Mouse (Mus musculus): ENCODE data around the gene Gm28038. TPM values are rescaled to one million over a fixed set of nuclear protein-coding genes. Genes with fewer than 3 reads are reported as not detected.

Gm28038 gene
- polyA plus RNA-seq, 1 experiment from 2014 or later: not detected

- H3K36me3 ChIP-seq (replicated peaks): peaks cover 98% of the 10 kb centered on the region
- H3K27ac ChIP-seq (replicated peaks): no peak overlapping the region
- 98% methylated on average over 2 of the region's 2 CpGs for WGBS
- H3K4me1 ChIP-seq: no peaks in the 10 kb centered on the region
- H3K4me3 ChIP-seq: no peak overlapping the region
- DNase-seq (ENCODE audit: low spot score): no peak
- H3K9me3 ChIP-seq: no peaks in the 10 kb centered on the region
- H3K27me3 ChIP-seq (replicated peaks; ENCODE audit: low read depth, poor library complexity, severe bottlenecking): no peaks in the 10 kb centered on the region
These were observed 30.6 kb downstream of the Gm28038 start for GRCm38 (mm10) chr2:30311481-30311880.

DNA sequence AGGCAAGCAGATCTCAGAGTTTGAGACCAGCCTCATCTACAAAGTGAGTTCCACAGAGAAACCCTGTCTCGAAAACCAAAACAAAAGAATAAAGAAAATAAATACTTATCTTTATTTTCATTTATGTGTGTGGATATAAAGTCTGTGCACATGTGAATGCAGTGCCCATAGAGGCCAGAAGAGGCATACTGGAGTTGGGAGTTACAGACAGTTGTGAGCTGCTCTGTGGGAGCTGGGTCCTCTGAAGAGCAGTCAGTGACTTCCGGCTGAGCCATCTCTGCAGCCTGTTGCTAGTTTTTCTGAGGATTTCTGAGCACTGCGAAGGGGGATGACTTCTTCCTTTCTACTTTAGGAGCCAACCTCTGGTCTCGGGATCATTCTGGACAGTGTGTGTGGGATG is 35.3 kb downstream of the Gm28038 start:
- Histone ChIP-seq H3K4me1 (no peaks in the 10 kb centered on the region), H3K36me3 (replicated peaks) (peaks cover 98% of the 10 kb centered on the region), H3K4me3 (no peak overlapping the region), H3K27me3 (replicated peaks; ENCODE audit: low read depth, poor library complexity, severe bottlenecking) (no peaks in the 10 kb centered on the region), H3K9me3 (no peaks in the 10 kb centered on the region), H3K27ac (replicated peaks) (no peak overlapping the region)
- 94% methylated on average over 4 of the region's 4 CpGs for WGBS
- no peak for DNase-seq (ENCODE audit: low spot score)

GRCm38 (mm10) chr2:30316955-30317354 is 36.1 kb downstream of the Gm28038 start:
- Histone ChIP-seq H3K4me1 (no peaks in the 10 kb centered on the region), H3K4me3 (no peak overlapping the region), H3K36me3 (replicated peaks) (peaks cover 100% of the 10 kb centered on the region), H3K27ac (replicated peaks) (no peak overlapping the region), H3K27me3 (replicated peaks; ENCODE audit: low read depth, poor library complexity, severe bottlenecking) (no peaks in the 10 kb centered on the region), H3K9me3 (no peaks in the 10 kb centered on the region)
- WGBS: 91% methylated on average over 5 of the region's 5 CpGs
- DNase-seq (ENCODE audit: low spot score): no peak

DNA sequence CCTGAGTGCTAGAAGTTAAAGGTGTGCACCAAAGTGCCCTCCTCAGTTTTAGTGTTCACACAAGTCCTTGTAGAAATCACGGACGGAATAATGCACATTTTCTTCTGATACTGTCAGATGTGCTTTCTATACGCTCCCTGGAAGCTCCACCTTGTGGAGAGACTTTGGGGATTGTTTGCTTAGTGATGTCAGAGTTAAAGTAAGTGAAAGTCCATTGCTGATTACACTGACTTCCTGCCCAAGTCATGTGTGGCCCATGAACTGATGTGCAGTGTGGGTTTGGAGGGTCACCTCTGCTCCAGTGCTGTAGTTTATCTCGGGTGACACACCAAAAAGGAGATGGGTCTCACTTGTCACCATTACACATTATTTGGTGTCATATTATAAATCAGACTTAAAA is 38.4 kb downstream of the Gm28038 start:
- H3K27ac ChIP-seq (replicated peaks): no peak overlapping the region
- no peak overlapping the region for H3K4me3 ChIP-seq
- no peak for DNase-seq (ENCODE audit: low spot score)
- H3K36me3 ChIP-seq (replicated peaks): peaks cover 100% of the 10 kb centered on the region
- WGBS: 92% methylated on average over 4 of the region's 4 CpGs
- H3K4me1 ChIP-seq: no peaks in the 10 kb centered on the region
- H3K27me3 ChIP-seq (replicated peaks; ENCODE audit: low read depth, poor library complexity, severe bottlenecking): no peaks in the 10 kb centered on the region
- H3K9me3 ChIP-seq: no peaks in the 10 kb centered on the region

DNA sequence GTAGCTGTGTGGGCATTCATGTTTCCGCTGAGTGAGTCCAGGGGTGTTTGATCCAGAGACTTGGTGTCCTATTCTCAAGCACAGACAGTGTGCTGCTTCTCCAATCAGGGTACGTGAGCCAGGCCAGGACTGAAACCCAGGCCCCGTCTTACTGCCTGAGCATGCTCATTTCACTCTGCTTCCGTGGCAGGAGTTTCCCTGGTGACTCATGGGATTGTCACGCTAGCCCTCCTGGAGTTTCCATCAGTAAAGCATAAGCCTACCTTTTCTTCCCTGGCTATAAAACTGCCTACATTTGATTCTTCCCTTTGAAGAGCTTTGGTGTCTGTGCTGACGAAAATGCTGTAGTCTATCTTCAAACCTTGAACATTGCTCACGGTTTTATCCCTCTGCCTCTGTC is 42.3 kb downstream of the Gm28038 start:
- Histone ChIP-seq H3K27ac (replicated peaks) (no peak overlapping the region), H3K4me3 (no peak overlapping the region), H3K27me3 (replicated peaks; ENCODE audit: low read depth, poor library complexity, severe bottlenecking) (no peaks in the 10 kb centered on the region), H3K36me3 (replicated peaks) (peaks cover 100% of the 10 kb centered on the region), H3K4me1 (no peaks in the 10 kb centered on the region), H3K9me3 (no peaks in the 10 kb centered on the region)
- DNase-seq (ENCODE audit: low spot score): no peak
- WGBS: 93% methylated on average over 7 of the region's 7 CpGs

DNA sequence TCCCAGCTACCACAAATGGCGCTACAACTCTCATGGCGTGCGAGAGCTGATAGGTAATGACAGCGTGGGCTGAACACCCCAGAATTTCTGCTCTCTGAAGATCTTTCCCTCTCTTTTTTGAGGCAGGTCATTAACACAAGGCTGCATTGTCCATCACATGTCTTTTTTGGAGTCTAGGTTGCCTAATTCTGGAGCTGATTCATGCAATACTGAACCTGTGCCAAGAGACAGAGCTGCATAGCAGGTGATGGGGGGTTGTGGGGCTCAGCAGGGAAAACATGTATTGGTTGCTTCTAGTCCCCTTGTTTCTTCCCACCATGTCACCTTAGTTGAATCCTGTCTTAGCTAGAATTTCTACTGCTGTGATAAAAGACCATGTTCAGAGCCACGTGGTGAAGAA is 44.5 kb downstream of the Gm28038 start:
- 95% methylated on average over 5 of the region's 5 CpGs for WGBS
- no peak overlapping the region for H3K4me3 ChIP-seq
- no peaks in the 10 kb centered on the region for H3K9me3 ChIP-seq
- DNase-seq (ENCODE audit: low spot score): no peak
- no peaks in the 10 kb centered on the region for H3K27me3 ChIP-seq (replicated peaks; ENCODE audit: low read depth, poor library complexity, severe bottlenecking)
- H3K36me3 ChIP-seq (replicated peaks): peaks cover 100% of the 10 kb centered on the region
- no peak overlapping the region for H3K27ac ChIP-seq (replicated peaks)
- no peaks in the 10 kb centered on the region for H3K4me1 ChIP-seq

GRCm38 (mm10) chr2:30327276-30327675 is 46.4 kb downstream of the Gm28038 start:
- Histone ChIP-seq H3K27ac (replicated peaks) (no peak overlapping the region), H3K27me3 (replicated peaks; ENCODE audit: low read depth, poor library complexity, severe bottlenecking) (no peaks in the 10 kb centered on the region), H3K9me3 (no peaks in the 10 kb centered on the region), H3K4me1 (no peaks in the 10 kb centered on the region), H3K36me3 (replicated peaks) (peaks cover 100% of the 10 kb centered on the region), H3K4me3 (no peak overlapping the region)
- 89% methylated on average over 7 of the region's 7 CpGs for whole genome bisulfite sequencing
- DNase-seq (ENCODE audit: low spot score): no peak

GRCm38 (mm10) chr2:30328791-30329190 is 47.9 kb downstream of the Gm28038 start:
- Histone ChIP-seq H3K27ac (replicated peaks) (no peak overlapping the region), H3K4me1 (no peaks in the 10 kb centered on the region), H3K27me3 (replicated peaks; ENCODE audit: low read depth, poor library complexity, severe bottlenecking) (no peaks in the 10 kb centered on the region), H3K9me3 (no peaks in the 10 kb centered on the region), H3K36me3 (replicated peaks) (peaks cover 100% of the 10 kb centered on the region), H3K4me3 (no peak overlapping the region)
- WGBS: 93% methylated on average over 3 of the region's 3 CpGs
- DNase-seq (ENCODE audit: low spot score): no peak

DNA sequence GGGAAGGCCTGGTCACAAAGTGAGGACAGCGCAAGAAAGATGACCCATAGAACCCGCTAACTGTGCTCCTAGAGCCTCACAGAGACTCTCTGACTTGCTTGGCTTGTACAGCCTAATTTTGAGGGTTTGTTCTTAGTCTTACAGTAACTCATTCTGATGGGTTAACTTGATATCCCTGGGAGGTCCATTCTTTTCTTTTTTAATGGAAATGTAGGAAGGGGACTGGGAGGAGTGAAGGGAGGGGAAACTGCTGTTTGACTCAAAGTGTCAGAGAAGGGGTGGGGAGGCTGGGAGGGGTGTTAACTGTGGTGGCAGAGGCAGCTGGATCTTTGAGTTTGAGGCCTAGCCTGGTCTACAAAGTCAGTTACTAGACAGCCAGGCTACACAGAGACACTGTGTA is 54.5 kb downstream of the Gm28038 start:
- no peaks in the 10 kb centered on the region for H3K9me3 ChIP-seq
- H3K27me3 ChIP-seq (replicated peaks; ENCODE audit: low read depth, poor library complexity, severe bottlenecking): no peaks in the 10 kb centered on the region
- 93% methylated on average over 2 of the region's 2 CpGs for WGBS
- no peak overlapping the region for H3K4me3 ChIP-seq
- H3K36me3 ChIP-seq (replicated peaks): peaks cover 100% of the 10 kb centered on the region
- H3K4me1 ChIP-seq: no peaks in the 10 kb centered on the region
- no peak overlapping the region for H3K27ac ChIP-seq (replicated peaks)
- DNase-seq (ENCODE audit: low spot score): no peak

GRCm38 (mm10) chr2:30336174-30336915 is 55.5 kb downstream of the Gm28038 start:
- DNase-seq (ENCODE audit: low spot score): no peak
- H3K36me3 ChIP-seq (replicated peaks): peaks cover 100% of the 10 kb centered on the region
- H3K4me3 ChIP-seq: no peak overlapping the region
- no peaks in the 10 kb centered on the region for H3K9me3 ChIP-seq
- 88% methylated on average over 16 of the region's 16 CpGs for WGBS
- no peaks in the 10 kb centered on the region for H3K27me3 ChIP-seq (replicated peaks; ENCODE audit: low read depth, poor library complexity, severe bottlenecking)
- H3K27ac ChIP-seq (replicated peaks): no peak overlapping the region
- no peaks in the 10 kb centered on the region for H3K4me1 ChIP-seq

GRCm38 (mm10) chr2:30337179-30337578 is 56.3 kb downstream of the Gm28038 start:
- Histone ChIP-seq H3K36me3 (replicated peaks) (peaks cover 100% of the 10 kb centered on the region), H3K4me3 (no peak overlapping the region), H3K9me3 (no peaks in the 10 kb centered on the region), H3K4me1 (no peaks in the 10 kb centered on the region), H3K27me3 (replicated peaks; ENCODE audit: low read depth, poor library complexity, severe bottlenecking) (no peaks in the 10 kb centered on the region), H3K27ac (replicated peaks) (no peak overlapping the region)
- DNase-seq (ENCODE audit: low spot score): no peak
- 91% methylated on average over 12 of the region's 12 CpGs for WGBS

- no peaks in the 10 kb centered on the region for H3K27me3 ChIP-seq (replicated peaks; ENCODE audit: low read depth, poor library complexity, severe bottlenecking)
These were observed 61.2 kb downstream of the Gm28038 start for GRCm38 (mm10) chr2:30342061-30342460.

GRCm38 (mm10) chr2:30342544-30342943 is 61.7 kb downstream of the Gm28038 start:
- Histone ChIP-seq H3K4me3 (no peak overlapping the region), H3K9me3 (no peaks in the 10 kb centered on the region), H3K27ac (replicated peaks) (no peak overlapping the region), H3K36me3 (replicated peaks) (peaks cover 100% of the 10 kb centered on the region), H3K27me3 (replicated peaks; ENCODE audit: low read depth, poor library complexity, severe bottlenecking) (no peaks in the 10 kb centered on the region), H3K4me1 (no peaks in the 10 kb centered on the region)
- DNase-seq (ENCODE audit: low spot score): no peak
- WGBS: 94% methylated on average over 7 of the region's 7 CpGs

More at GRCm38 (mm10) chr2:30342061-30342460, 61.2 kb downstream of the Gm28038 start:
- Histone ChIP-seq H3K36me3 (replicated peaks) (peaks cover 100% of the 10 kb centered on the region), H3K9me3 (no peaks in the 10 kb centered on the region), H3K27ac (replicated peaks) (no peak overlapping the region), H3K4me1 (no peaks in the 10 kb centered on the region), H3K4me3 (no peak overlapping the region)
- whole genome bisulfite sequencing: 94% methylated on average over 3 of the region's 3 CpGs
- no peak for DNase-seq (ENCODE audit: low spot score)
